Mouse (Mus musculus): ENCODE measurements at regions not wholly inside any gene's neighbourhood (a gene's known extent, or its start where the extent isn't known, plus 50 kb on each side); places are given as distances from the start of the nearest gene placed in this dataset.

- H3K4me3 ChIP-seq (ENCODE audit: low read depth, low read length): no peak overlapping the region
- ATAC-seq (ENCODE audit: low FRiP score, low TSS enrichment) (no peak), DNase-seq (ENCODE audit: low spot score) (peak; percentile 24)
- H3K4me2 ChIP-seq (replicated peaks; ENCODE audit: low read depth): no peak overlapping the region
- no peak overlapping the region for H3K9ac ChIP-seq (ENCODE audit: low read length)
- no peaks in the 10 kb centered on the region for H3K9me3 ChIP-seq (ENCODE audit: control insufficient read depth, low read length)
- TF ChIP-seq CTCF (IDR thresholded peaks at IDR 0.05; ENCODE audit: low read depth) (no peak), EP300 (optimal IDR thresholded peaks at IDR 0.05) (no peak)
- H3K27me3 ChIP-seq (ENCODE audit: control insufficient read depth, insufficient read depth, low read length): no peaks in the 10 kb centered on the region
- 23% methylated on average over 8 of the region's 8 CpGs for WGBS
- H3K4me1 ChIP-seq (replicated peaks; ENCODE audit: control insufficient read depth, insufficient read depth): no peaks in the 10 kb centered on the region
- H3K27ac ChIP-seq (replicated peaks): no peak overlapping the region
- H3K36me3 ChIP-seq (ENCODE audit: control insufficient read depth, insufficient read depth, low read length): no peaks in the 10 kb centered on the region
These were observed 140.1 kb upstream of the Rreb1 start for GRCm38 (mm10) chr13:37638071-37638511.

- 57% methylated on average over 13 of the region's 13 CpGs for WGBS
- Histone ChIP-seq H3K27me3 (ENCODE audit: control insufficient read depth, insufficient read depth, low read length) (no peaks in the 10 kb centered on the region), H3K4me1 (replicated peaks; ENCODE audit: control insufficient read depth, insufficient read depth) (no peaks in the 10 kb centered on the region), H3K27ac (replicated peaks) (no peak overlapping the region), H3K9me3 (ENCODE audit: control insufficient read depth, low read length) (no peaks in the 10 kb centered on the region), H3K36me3 (ENCODE audit: control insufficient read depth, insufficient read depth, low read length) (no peaks in the 10 kb centered on the region), H3K4me2 (replicated peaks; ENCODE audit: low read depth) (no peak overlapping the region), H3K4me3 (ENCODE audit: low read depth, low read length) (no peak overlapping the region), H3K9ac (ENCODE audit: low read length) (no peak overlapping the region)
- no peak for TF ChIP-seq EP300 (optimal IDR thresholded peaks at IDR 0.05)
- ATAC-seq (ENCODE audit: low FRiP score, low TSS enrichment) (0 out of 2 replicates have a peak, but pooled peaks have one; percentile 29), DNase-seq (ENCODE audit: low spot score) (no peak)
These were observed 135.6 kb upstream of the Rreb1 start for GRCm38 (mm10) chr13:37642410-37643093.

- 72% methylated on average over 8 of the region's 8 CpGs for WGBS
- no peak for ATAC-seq (ENCODE audit: low FRiP score, low TSS enrichment)
These were observed 133.4 kb upstream of the Rreb1 start for GRCm38 (mm10) chr13:37644751-37645181.

GRCm38 (mm10) chr13:37649467-37650080 lies 128.6 kb upstream of the Rreb1 start:
- H3K9ac ChIP-seq (ENCODE audit: low read length): no peak overlapping the region
- H3K4me2 ChIP-seq (replicated peaks; ENCODE audit: low read depth): no peak overlapping the region
- no peak for DNase-seq (ENCODE audit: low spot score)
- TF ChIP-seq EP300 (optimal IDR thresholded peaks at IDR 0.05) (no peak), CTCF (IDR thresholded peaks at IDR 0.05; ENCODE audit: low read depth) (no peak)
- H3K27ac ChIP-seq (replicated peaks): no peak overlapping the region
- 60% methylated on average over 9 of the region's 9 CpGs for WGBS
- ATAC-seq (ENCODE audit: low FRiP score, low TSS enrichment): no peak
- no peaks in the 10 kb centered on the region for H3K9me3 ChIP-seq (ENCODE audit: control insufficient read depth, low read length)
- no peaks in the 10 kb centered on the region for H3K36me3 ChIP-seq (ENCODE audit: control insufficient read depth, insufficient read depth, low read length)
- H3K4me3 ChIP-seq (ENCODE audit: low read depth, low read length): no peak overlapping the region
- no peaks in the 10 kb centered on the region for H3K4me1 ChIP-seq (replicated peaks; ENCODE audit: control insufficient read depth, insufficient read depth)
- H3K27me3 ChIP-seq (ENCODE audit: control insufficient read depth, insufficient read depth, low read length): no peaks in the 10 kb centered on the region

More at GRCm38 (mm10) chr13:37644751-37645181, 133.4 kb upstream of the Rreb1 start:
- TF ChIP-seq EP300 (optimal IDR thresholded peaks at IDR 0.05) (peak; percentile 14), CTCF (IDR thresholded peaks at IDR 0.05; ENCODE audit: low read depth) (no peak)
- H3K36me3 ChIP-seq (ENCODE audit: control insufficient read depth, insufficient read depth, low read length): no peaks in the 10 kb centered on the region
- H3K4me2 ChIP-seq (replicated peaks; ENCODE audit: low read depth): no peak overlapping the region
- H3K4me3 ChIP-seq (ENCODE audit: low read depth, low read length): no peak overlapping the region
- H3K9ac ChIP-seq (ENCODE audit: low read length): no peak overlapping the region
- no peak overlapping the region for H3K27ac ChIP-seq (replicated peaks)
- no peaks in the 10 kb centered on the region for H3K27me3 ChIP-seq (ENCODE audit: control insufficient read depth, insufficient read depth, low read length)
- H3K9me3 ChIP-seq (ENCODE audit: control insufficient read depth, low read length): no peaks in the 10 kb centered on the region
- H3K4me1 ChIP-seq (replicated peaks; ENCODE audit: control insufficient read depth, insufficient read depth): no peaks in the 10 kb centered on the region
- no peak for DNase-seq (ENCODE audit: low spot score)

GRCm38 (mm10) chr13:37651221-37651946 lies 126.8 kb upstream of the Rreb1 start:
- Histone ChIP-seq H3K36me3 (ENCODE audit: control insufficient read depth, insufficient read depth, low read length) (no peaks in the 10 kb centered on the region), H3K9me3 (ENCODE audit: control insufficient read depth, low read length) (no peaks in the 10 kb centered on the region), H3K4me1 (replicated peaks; ENCODE audit: control insufficient read depth, insufficient read depth) (no peaks in the 10 kb centered on the region), H3K27me3 (ENCODE audit: control insufficient read depth, insufficient read depth, low read length) (no peaks in the 10 kb centered on the region), H3K4me3 (ENCODE audit: low read depth, low read length) (no peak overlapping the region), H3K9ac (ENCODE audit: low read length) (no peak overlapping the region), H3K27ac (replicated peaks) (no peak overlapping the region), H3K4me2 (replicated peaks; ENCODE audit: low read depth) (no peak overlapping the region)
- DNase-seq (ENCODE audit: low spot score): no peak
- TF ChIP-seq EP300 (optimal IDR thresholded peaks at IDR 0.05) (no peak), CTCF (IDR thresholded peaks at IDR 0.05; ENCODE audit: low read depth) (no peak)
- WGBS: 68% methylated on average over 10 of the region's 10 CpGs
- ATAC-seq (ENCODE audit: low FRiP score, low TSS enrichment): no peak

All from stomach, postnatal 0 days (tissue).